Mouse (Mus musculus): Measurements from ENCODE around the gene Chmp6. TPM values are rescaled to one million over a fixed set of nuclear protein-coding genes. Genes with fewer than 3 reads are reported as not detected.

Chmp6 gene
- polyA plus RNA-seq, 1 experiment from 2014 or later: 89.9 TPM

- ATAC-seq: peak; percentile 55
- 46% methylated on average over 5 of the region's 5 CpGs for WGBS
- DNase-seq (ENCODE audit: low spot score): peak; percentile 89
- H3K9me3 ChIP-seq (ENCODE audit: low read length): no peaks in the 10 kb centered on the region
- H3K9ac ChIP-seq (replicated peaks; ENCODE audit: low read depth): no peak overlapping the region
- no peak overlapping the region for H3K4me3 ChIP-seq (ENCODE audit: low read depth, low read length)
- H3K4me2 ChIP-seq (replicated peaks; ENCODE audit: low read depth, low read length): no peak overlapping the region; the same call in 1 of the 2 replicates
- no peak for TF ChIP-seq CTCF (IDR thresholded peaks at IDR 0.05)
- peak; percentile 69; the same call in 1 of the 2 replicates for TF ChIP-seq EP300 (IDR thresholded peaks at IDR 0.05)
- no peaks in the 10 kb centered on the region for H3K27me3 ChIP-seq (replicated peaks; ENCODE audit: insufficient read depth, low read length)
- H3K4me1 ChIP-seq (ENCODE audit: insufficient read depth, low read depth, low read length): peaks cover 61% of the 10 kb centered on the region
- H3K36me3 ChIP-seq (ENCODE audit: insufficient read depth, low read length): no peaks in the 10 kb centered on the region
- peak overlapping the region; percentile 70 for H3K27ac ChIP-seq (ENCODE audit: low read length)
Measured at GRCm38 (mm10) chr11:119952429-119953224, 39.4 kb downstream of the Chmp6 start.

- no peak for DNase-seq (ENCODE audit: low spot score)
- Histone ChIP-seq H3K9ac (replicated peaks; ENCODE audit: low read depth) (no peak overlapping the region), H3K27me3 (replicated peaks; ENCODE audit: insufficient read depth, low read length) (no peaks in the 10 kb centered on the region), H3K36me3 (ENCODE audit: insufficient read depth, low read length) (no peaks in the 10 kb centered on the region), H3K4me1 (ENCODE audit: insufficient read depth, low read depth, low read length) (peaks cover 59% of the 10 kb centered on the region), H3K9me3 (ENCODE audit: low read length) (no peaks in the 10 kb centered on the region), H3K4me3 (ENCODE audit: low read depth, low read length) (no peak overlapping the region), H3K4me2 (replicated peaks; ENCODE audit: low read depth, low read length) (0 out of 2 replicates have a peak overlapping the region, but pooled peaks have one; percentile 11), H3K27ac (ENCODE audit: low read length) (peak overlapping the region; percentile 89)
- no peak for ATAC-seq
- WGBS: 32% methylated on average over 4 of the region's 4 CpGs
- TF ChIP-seq CTCF (IDR thresholded peaks at IDR 0.05): no peak
- TF ChIP-seq EP300 (IDR thresholded peaks at IDR 0.05): no peak
Measured at GRCm38 (mm10) chr11:119954233-119954632, 41.0 kb downstream of the Chmp6 start.

DNA sequence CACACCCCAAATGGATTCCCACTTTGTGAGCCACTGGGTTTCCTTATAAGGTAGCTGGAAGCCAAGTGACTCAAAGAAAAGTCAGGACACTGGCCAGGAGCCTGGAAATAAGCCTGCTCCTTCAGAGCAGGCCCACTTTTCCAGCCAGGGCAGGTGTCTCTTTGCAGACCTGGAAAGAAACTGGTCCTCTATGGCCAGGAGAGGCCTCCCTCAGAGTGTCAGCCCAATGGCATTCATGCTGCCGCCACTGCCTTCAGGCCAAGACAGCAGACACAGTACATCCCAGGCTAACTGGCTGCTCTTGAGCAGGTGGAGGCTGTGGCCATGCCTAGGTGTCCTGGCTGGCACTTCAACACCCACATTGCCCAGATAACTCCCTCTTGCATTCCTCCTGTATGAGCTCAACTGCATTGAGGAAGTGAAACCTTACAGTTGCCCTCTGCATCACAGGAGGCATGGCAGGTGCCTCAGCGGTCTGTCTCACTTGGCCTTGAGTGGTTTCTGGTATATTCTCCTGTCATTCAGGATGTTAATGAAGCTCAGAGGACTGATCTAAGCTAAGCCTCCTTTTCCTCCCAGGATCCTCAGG is 41.6 kb downstream of the Chmp6 start:
- H3K9me3 ChIP-seq (ENCODE audit: low read length): no peaks in the 10 kb centered on the region
- 32% methylated on average over 2 of the region's 2 CpGs for WGBS
- no peak overlapping the region for H3K4me3 ChIP-seq (ENCODE audit: low read depth, low read length)
- no peaks in the 10 kb centered on the region for H3K27me3 ChIP-seq (replicated peaks; ENCODE audit: insufficient read depth, low read length)
- TF ChIP-seq EP300 (IDR thresholded peaks at IDR 0.05) (no peak), CTCF (IDR thresholded peaks at IDR 0.05) (no peak)
- peak overlapping the region; percentile 89 for H3K27ac ChIP-seq (ENCODE audit: low read length)
- DNase-seq (ENCODE audit: low spot score): peak; percentile 81
- H3K36me3 ChIP-seq (ENCODE audit: insufficient read depth, low read length): no peaks in the 10 kb centered on the region
- peak; percentile 79 for ATAC-seq
- no peak overlapping the region for H3K9ac ChIP-seq (replicated peaks; ENCODE audit: low read depth)
- peaks cover 60% of the 10 kb centered on the region for H3K4me1 ChIP-seq (ENCODE audit: insufficient read depth, low read depth, low read length)
- H3K4me2 ChIP-seq (replicated peaks; ENCODE audit: low read depth, low read length): 0 out of 2 replicates have a peak overlapping the region, but pooled peaks have one; percentile 11

DNA sequence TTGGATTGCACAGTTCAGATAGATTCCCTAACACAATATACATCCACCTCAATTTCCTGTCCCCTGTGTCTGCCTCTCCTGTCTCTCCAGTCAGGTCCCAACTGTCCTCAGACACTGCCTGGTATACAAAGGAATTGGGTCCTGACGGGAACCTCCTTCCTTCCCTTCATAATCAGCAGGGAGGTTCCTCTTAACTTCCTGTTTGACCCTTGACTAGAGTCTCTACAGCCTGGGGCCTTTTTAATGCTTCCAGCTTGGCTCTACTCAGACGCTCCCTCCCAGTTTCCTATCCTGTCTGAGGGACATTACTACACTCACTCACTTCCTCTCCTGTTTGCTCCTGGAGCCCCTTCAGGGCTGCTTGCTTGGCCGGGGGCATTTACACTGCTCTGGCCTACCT is 42.2 kb downstream of the Chmp6 start:
- TF ChIP-seq CTCF (IDR thresholded peaks at IDR 0.05) (no peak), EP300 (IDR thresholded peaks at IDR 0.05) (peak; percentile 84)
- WGBS: 15% methylated on average over 3 of the region's 3 CpGs
- peaks cover 60% of the 10 kb centered on the region for H3K4me1 ChIP-seq (ENCODE audit: insufficient read depth, low read depth, low read length)
- no peaks in the 10 kb centered on the region for H3K36me3 ChIP-seq (ENCODE audit: insufficient read depth, low read length)
- no peak overlapping the region for H3K9ac ChIP-seq (replicated peaks; ENCODE audit: low read depth)
- H3K4me3 ChIP-seq (ENCODE audit: low read depth, low read length): no peak overlapping the region
- DNase-seq (ENCODE audit: low spot score) (peak; percentile 67), ATAC-seq (peak; percentile 39)
- peak overlapping the region; percentile 89 for H3K27ac ChIP-seq (ENCODE audit: low read length)
- no peaks in the 10 kb centered on the region for H3K9me3 ChIP-seq (ENCODE audit: low read length)
- H3K4me2 ChIP-seq (replicated peaks; ENCODE audit: low read depth, low read length): 0 out of 2 replicates have a peak overlapping the region, but pooled peaks have one; percentile 11
- no peaks in the 10 kb centered on the region for H3K27me3 ChIP-seq (replicated peaks; ENCODE audit: insufficient read depth, low read length)

GRCm38 (mm10) chr11:119956590-119956989 is 43.3 kb downstream of the Chmp6 start:
- no peak overlapping the region for H3K9ac ChIP-seq (replicated peaks; ENCODE audit: low read depth)
- no peak overlapping the region for H3K4me3 ChIP-seq (ENCODE audit: low read depth, low read length)
- H3K4me1 ChIP-seq (ENCODE audit: insufficient read depth, low read depth, low read length): peaks cover 60% of the 10 kb centered on the region
- no peak for TF ChIP-seq CTCF (IDR thresholded peaks at IDR 0.05)
- no peak for TF ChIP-seq EP300 (IDR thresholded peaks at IDR 0.05)
- H3K27ac ChIP-seq (ENCODE audit: low read length): peak overlapping the region; percentile 89; the same call in 1 of the 2 replicates
- ATAC-seq (no peak), DNase-seq (ENCODE audit: low spot score) (no peak)
- no peak overlapping the region for H3K4me2 ChIP-seq (replicated peaks; ENCODE audit: low read depth, low read length)
- 68% methylated on average over 13 of the region's 13 CpGs for WGBS
- peaks cover 6% of the 10 kb centered on the region; the same call in 1 of the 2 replicates for H3K36me3 ChIP-seq (ENCODE audit: insufficient read depth, low read length)
- no peaks in the 10 kb centered on the region for H3K27me3 ChIP-seq (replicated peaks; ENCODE audit: insufficient read depth, low read length)
- H3K9me3 ChIP-seq (ENCODE audit: low read length): no peaks in the 10 kb centered on the region

DNA sequence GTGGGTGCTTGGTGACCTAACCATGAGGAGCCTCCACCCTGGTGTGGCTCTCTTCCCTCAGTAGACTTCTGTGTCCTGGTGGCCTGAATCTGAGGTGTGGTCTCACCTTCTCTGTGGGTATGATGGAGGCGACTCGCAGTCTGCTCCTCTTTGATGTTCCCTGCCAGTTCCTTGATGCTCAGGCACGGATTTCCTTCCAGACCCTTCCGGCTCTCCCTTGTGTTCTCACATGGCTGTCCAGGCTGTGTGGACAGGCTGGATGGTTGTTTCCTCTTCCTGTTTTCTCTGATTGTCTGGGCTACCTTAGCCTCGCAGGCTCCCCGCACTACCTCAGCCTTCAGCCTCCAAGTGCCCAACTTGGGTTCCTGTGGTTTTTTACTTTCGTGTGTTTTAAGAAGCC is 45.6 kb downstream of the Chmp6 start:
- whole genome bisulfite sequencing: 59% methylated on average over 7 of the region's 7 CpGs
- peak; percentile 19; the same call in 1 of the 2 replicates for ATAC-seq
- Histone ChIP-seq H3K4me2 (replicated peaks; ENCODE audit: low read depth, low read length) (no peak overlapping the region), H3K9me3 (ENCODE audit: low read length) (no peaks in the 10 kb centered on the region), H3K27ac (ENCODE audit: low read length) (no peak overlapping the region), H3K9ac (replicated peaks; ENCODE audit: low read depth) (no peak overlapping the region), H3K4me1 (ENCODE audit: insufficient read depth, low read depth, low read length) (peaks cover 38% of the 10 kb centered on the region), H3K36me3 (ENCODE audit: insufficient read depth, low read length) (peaks cover 11% of the 10 kb centered on the region; the same call in 1 of the 2 replicates), H3K4me3 (ENCODE audit: low read depth, low read length) (no peak overlapping the region), H3K27me3 (replicated peaks; ENCODE audit: insufficient read depth, low read length) (no peaks in the 10 kb centered on the region)
- DNase-seq (ENCODE audit: low spot score): no peak
- TF ChIP-seq CTCF (IDR thresholded peaks at IDR 0.05) (no peak), EP300 (IDR thresholded peaks at IDR 0.05) (peak; percentile 60)

Data from lung, postnatal 0 days (tissue).